Mouse (Mus musculus): Measurements from ENCODE around the gene Npy4r. TPM values are rescaled to one million over a fixed set of nuclear protein-coding genes. Genes with fewer than 3 reads are reported as not detected.

Gene Npy4r
- 2.7 and 4.1 TPM in 2 replicates for polyA plus RNA-seq (2015; fragmentation: Nextera tagmentation; extraction: Ambion mirVana)

GRCm38 (mm10) chr14:34152342-34152741 is at the start of gene Npy4r:
Npy4r (minus strand) TSS chr14:34152489.

GRCm38 (mm10) chr14:34201231-34202035 is 49.1 kb upstream of the Npy4r start, which contains the start of gene Gprin2:
Gprin2 (minus strand) TSS chr14:34201653.

GRCm38 (mm10) chr14:34102601-34103000 is 49.7 kb downstream of the Npy4r start, which contains the start of gene A630023A22Rik:
A630023A22Rik (minus strand) TSS chr14:34102754.

Other genes starting within 250 kb of the Npy4r start
- 3.0 and 4.5 TPM in 2 replicates for gene Gdf10, start 228.9 kb downstream of the Npy4r start, polyA plus RNA-seq (2015; fragmentation: Nextera tagmentation; extraction: Ambion mirVana)
- not detected in 2 replicates for gene Gdf2, start 211.4 kb downstream of the Npy4r start, polyA plus RNA-seq (2015; fragmentation: Nextera tagmentation; extraction: Ambion mirVana)
- not detected in 2 replicates for gene Rbp3, start 198.5 kb downstream of the Npy4r start, polyA plus RNA-seq (2015; fragmentation: Nextera tagmentation; extraction: Ambion mirVana)
- gene Zfp488, start 173.7 kb downstream of the Npy4r start, polyA plus RNA-seq (2015; fragmentation: Nextera tagmentation; extraction: Ambion mirVana), result 0.02 and 0.04 TPM in 2 replicates
- gene Gm30083, start 137.3 kb downstream of the Npy4r start, polyA plus RNA-seq (2015; fragmentation: Nextera tagmentation; extraction: Ambion mirVana), result 0.06 and 0.23 TPM in 2 replicates
- not detected in 2 replicates for gene Gm5460, start 135.7 kb downstream of the Npy4r start, polyA plus RNA-seq (2015; fragmentation: Nextera tagmentation; extraction: Ambion mirVana)
- not detected in 2 replicates for gene Antxrl, start 99.8 kb downstream of the Npy4r start, polyA plus RNA-seq (2015; fragmentation: Nextera tagmentation; extraction: Ambion mirVana)
- gene Anxa8, start 66.5 kb downstream of the Npy4r start, polyA plus RNA-seq (2015; fragmentation: Nextera tagmentation; extraction: Ambion mirVana), result 33.0 and 47.8 TPM in 2 replicates
- gene A630023A22Rik, start 49.7 kb downstream of the Npy4r start, polyA plus RNA-seq (2015; fragmentation: Nextera tagmentation; extraction: Ambion mirVana), result 10.1 and 23.3 TPM in 2 replicates
- 0.18 and 0.47 TPM in 2 replicates for gene Gprin2, start 49.2 kb upstream of the Npy4r start, polyA plus RNA-seq (2015; fragmentation: Nextera tagmentation; extraction: Ambion mirVana)
- gene Syt15, start 67.1 kb upstream of the Npy4r start, polyA plus RNA-seq (2015; fragmentation: Nextera tagmentation; extraction: Ambion mirVana), result 1.3 and 1.5 TPM in 2 replicates
- gene Shld2, start 158.0 kb upstream of the Npy4r start, polyA plus RNA-seq (2015; fragmentation: Nextera tagmentation; extraction: Ambion mirVana), result 4.3 and 4.9 TPM in 2 replicates
- 73.2 and 78.7 TPM in 2 replicates for gene Glud1, start 158.2 kb upstream of the Npy4r start, polyA plus RNA-seq (2015; fragmentation: Nextera tagmentation; extraction: Ambion mirVana)
- gene Fam25c, start 202.9 kb upstream of the Npy4r start, polyA plus RNA-seq (2015; fragmentation: Nextera tagmentation; extraction: Ambion mirVana), result 343 and 370 TPM in 2 replicates
- gene Sncg, start 222.3 kb upstream of the Npy4r start, polyA plus RNA-seq (2015; fragmentation: Nextera tagmentation; extraction: Ambion mirVana), result 3.5 and 4.3 TPM in 2 replicates
- gene Mmrn2, start 223.0 kb upstream of the Npy4r start, polyA plus RNA-seq (2015; fragmentation: Nextera tagmentation; extraction: Ambion mirVana), result 3.5 and 4.4 TPM in 2 replicates